Mouse (Mus musculus) midbrain, embryonic 12.5 days (tissue): Measurements from ENCODE around the gene Traip. TPM values are rescaled to one million over a fixed set of nuclear protein-coding genes. Genes with fewer than 3 reads are reported as not detected.

Experiments
- ATAC-seq: fragments of 200-750 bp; cut with Nextera tagmentation; 2 replicates; pipeline ENCODE4 v1.8.0; 2017; ENCODE audit warnings: low read depth, moderate TSS enrichment, moderate library complexity; ENCODE audit not compliant: low FRiP score
- H3K27ac ChIP-seq: fragments of 300-500 bp; sonication (generic); replicated peaks from 2 replicates; pipeline ENCODE4 v1.5.1; 2016; ENCODE audit warnings: mild to moderate bottlenecking
- H3K27me3 ChIP-seq: fragments of 300-500 bp; sonication (generic); 2 replicates; pipeline ENCODE4 v1.6.1; 2016; ENCODE audit warnings: mild to moderate bottlenecking
- H3K36me3 ChIP-seq: fragments of 300-500 bp; sonication (generic); 2 replicates; pipeline ENCODE4 v1.6.1; 2016
- H3K4me1 ChIP-seq: fragments of 300-500 bp; sonication (generic); 2 replicates; pipeline ENCODE4 v1.6.1; 2016
- H3K4me2 ChIP-seq: fragments of 300-500 bp; sonication (generic); replicated peaks from 2 replicates; pipeline ENCODE4 v1.6.1; 2016; ENCODE audit warnings: mild to moderate bottlenecking, moderate library complexity
- H3K4me3 ChIP-seq: fragments of 300-500 bp; sonication (generic); 2 replicates; pipeline ENCODE4 v1.5.1; 2016; ENCODE audit warnings: mild to moderate bottlenecking
- H3K9ac ChIP-seq: fragments of 300-500 bp; sonication (generic); replicated peaks from 2 replicates; pipeline ENCODE4 v1.6.1; 2016; ENCODE audit warnings: mild to moderate bottlenecking, moderate library complexity
- H3K9me3 ChIP-seq: fragments of 300-500 bp; sonication (generic); 2 replicates; pipeline ENCODE4 v1.6.1; 2016; ENCODE audit warnings: mild to moderate bottlenecking
- WGBS: fragments of 180-500 bp; shearing (Covaris S2); methylation state at CpG from one replicate; pipeline ENCODE4 v1.1.7; 2016; 5-methylcytosine and 5-hydroxymethylcytosine counted together
- polyA plus RNA-seq: library from polyadenylated mRNA; unstranded; fragments of >200 nt; fragmentation: Nextera tagmentation; extraction: Ambion mirVana; gene quantifications from 2 replicates; pipeline ENCODE4 v1.2.1, GENCODE M21; 2016

Gene Traip
- polyA plus RNA-seq, 1 experiment from 2014 or later, result 23.3 TPM

DNA sequence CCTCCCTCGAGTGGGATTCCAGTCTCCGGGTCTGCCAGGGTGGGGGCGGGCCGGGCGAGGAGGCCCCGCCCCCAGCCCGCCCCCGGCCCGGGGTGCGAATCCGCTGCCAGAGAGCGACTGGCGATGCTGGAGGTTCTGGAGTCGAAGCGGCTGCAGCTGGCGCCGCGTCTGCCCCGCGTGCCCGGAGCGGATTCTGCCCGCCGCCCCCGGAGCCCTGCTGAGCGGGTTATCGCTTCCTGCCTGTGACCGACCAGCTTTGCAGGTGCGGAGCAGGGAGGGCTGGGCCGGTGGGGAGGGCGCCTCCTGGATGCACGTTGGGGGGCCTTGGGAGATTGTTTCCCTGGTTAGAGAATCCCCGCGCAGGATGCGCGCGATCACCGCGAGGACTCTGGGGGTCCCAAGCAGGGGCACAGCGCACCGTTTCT is 14.1 kb upstream of the Traip start:
- Histone ChIP-seq H3K9ac (peak overlapping the region; percentile 63), H3K36me3 (no peaks in the 10 kb centered on the region), H3K27ac (no peak overlapping the region), H3K4me1 (peaks cover 26% of the 10 kb centered on the region), H3K4me3 (peak overlapping the region; percentile 50), H3K4me2 (peak overlapping the region; percentile 72), H3K9me3 (no peaks in the 10 kb centered on the region), H3K27me3 (peaks cover 33% of the 10 kb centered on the region)
- ATAC-seq, result peak; percentile 54
- 1% methylated on average over 30 of the region's 41 CpGs for WGBS

DNA sequence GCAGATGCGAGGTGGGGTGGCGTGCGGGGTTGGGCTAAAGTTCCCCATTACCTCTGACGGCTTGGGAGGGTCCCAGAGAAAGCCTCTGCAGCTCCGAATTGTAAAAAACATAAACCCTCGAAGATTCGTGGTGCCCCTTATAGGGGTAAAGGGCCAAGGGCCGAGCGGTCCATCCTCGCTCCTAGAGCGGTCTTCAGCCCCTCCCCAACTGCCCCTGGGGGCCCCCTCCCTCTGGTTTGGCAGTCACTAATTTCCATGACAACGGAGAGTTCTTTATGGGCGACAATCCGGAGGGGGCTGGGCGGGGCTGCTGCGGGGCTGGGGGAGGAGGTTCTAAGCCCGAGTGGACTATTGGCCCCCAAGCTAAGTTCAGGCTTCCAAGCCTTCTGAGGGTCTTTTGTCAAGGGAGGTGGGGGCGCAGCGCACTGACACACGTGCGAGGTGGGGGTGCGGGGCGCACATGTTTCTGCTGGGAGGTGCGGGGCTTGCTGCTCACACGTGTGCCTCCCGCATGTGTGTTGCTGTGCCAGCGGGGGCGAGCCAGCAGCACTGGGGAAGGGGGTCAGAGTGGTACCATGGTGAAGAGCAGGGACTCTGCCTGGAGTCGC is 13.6 kb upstream of the Traip start:
- peak overlapping the region; percentile 63 for H3K9ac ChIP-seq
- H3K4me1 ChIP-seq, result peaks cover 26% of the 10 kb centered on the region
- WGBS, result under 1% methylated on average over 29 of the region's 29 CpGs
- H3K27me3 ChIP-seq, result peaks cover 33% of the 10 kb centered on the region
- H3K4me3 ChIP-seq, result peak overlapping the region; percentile 50
- no peaks in the 10 kb centered on the region for H3K9me3 ChIP-seq
- no peak overlapping the region for H3K27ac ChIP-seq
- peak overlapping the region; percentile 72 for H3K4me2 ChIP-seq
- ATAC-seq, result peak; percentile 83
- no peaks in the 10 kb centered on the region for H3K36me3 ChIP-seq

DNA sequence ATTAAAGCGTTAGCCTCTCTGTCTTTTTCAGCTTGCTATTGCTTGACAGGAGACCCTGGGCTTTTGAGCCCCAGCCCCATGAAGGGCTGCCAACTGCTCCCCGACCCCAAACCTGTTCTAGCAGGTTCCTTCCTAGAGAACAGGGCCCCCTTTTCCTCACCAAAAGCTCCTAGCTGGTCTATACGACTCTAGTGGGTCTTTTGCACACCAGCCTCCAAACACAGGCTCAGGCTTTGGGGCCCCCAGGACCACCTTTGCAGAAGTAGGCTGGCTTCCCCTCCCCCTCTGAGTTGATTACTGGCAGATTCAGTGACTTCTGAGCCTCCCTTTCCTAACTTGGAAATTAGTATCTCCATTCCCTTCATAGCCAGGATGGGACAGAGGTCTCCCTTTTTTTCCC is 13.1 kb upstream of the Traip start:
- Histone ChIP-seq H3K4me1 (peaks cover 26% of the 10 kb centered on the region), H3K36me3 (no peaks in the 10 kb centered on the region), H3K27ac (no peak overlapping the region), H3K9me3 (no peaks in the 10 kb centered on the region), H3K27me3 (peaks cover 33% of the 10 kb centered on the region), H3K9ac (peak overlapping the region; percentile 63; the same call in 1 of the 2 replicates), H3K4me2 (peak overlapping the region; percentile 72), H3K4me3 (peak overlapping the region; percentile 50)
- 0 out of 2 replicates have a peak, but pooled peaks have one; percentile 21 for ATAC-seq
- 5% methylated on average over 3 of the region's 3 CpGs for WGBS

DNA sequence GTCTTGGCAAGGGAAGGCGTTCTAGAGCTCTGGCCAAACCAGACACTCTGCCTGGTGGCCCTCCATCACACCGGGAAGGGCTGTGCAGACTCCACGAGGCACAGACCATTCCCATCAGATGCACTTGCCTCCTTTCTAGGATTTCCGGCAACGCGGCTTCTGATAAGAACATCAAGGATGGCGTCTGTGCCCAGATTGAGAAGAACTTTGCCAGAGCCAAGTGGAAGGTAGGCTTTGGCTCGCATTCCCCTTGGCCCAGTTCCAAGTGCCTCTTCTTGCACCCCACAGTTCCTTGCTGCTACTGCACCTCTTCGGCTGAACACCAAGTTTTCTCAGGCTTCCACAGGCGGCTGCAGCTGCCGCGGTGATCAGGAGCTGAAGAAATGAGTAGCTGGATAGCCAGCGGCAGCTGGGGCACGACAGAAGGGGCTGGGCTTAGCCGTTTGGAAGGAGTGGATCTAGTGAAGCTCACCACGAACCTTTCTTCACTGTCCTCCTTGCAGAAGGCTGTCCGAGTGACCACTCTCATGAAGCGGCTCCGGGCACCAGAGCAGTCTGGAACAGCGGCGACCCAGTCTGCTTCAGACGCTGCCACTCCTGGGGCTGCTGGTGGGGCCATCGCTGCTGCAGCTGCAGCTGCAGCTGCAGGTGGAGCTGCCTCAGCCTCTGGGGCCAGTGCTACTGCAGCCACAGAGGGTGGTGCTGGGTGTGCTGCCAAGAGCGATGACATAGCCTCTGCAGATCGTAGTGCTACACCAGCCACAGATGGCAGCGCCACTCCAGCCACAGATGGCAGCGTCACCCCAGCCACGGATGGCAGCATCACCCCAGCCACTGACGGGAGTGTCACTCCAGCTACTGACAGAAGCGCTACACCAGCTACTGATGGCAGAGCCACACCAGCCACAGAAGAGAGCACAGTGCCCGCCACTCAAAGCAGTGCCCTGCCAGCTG is 2.4 kb upstream of the Traip start:
- Histone ChIP-seq H3K27ac (no peak overlapping the region), H3K9me3 (no peaks in the 10 kb centered on the region), H3K36me3 (peaks cover 6% of the 10 kb centered on the region; the same call in 1 of the 2 replicates), H3K4me2 (no peak overlapping the region), H3K4me3 (no peak overlapping the region), H3K27me3 (no peaks in the 10 kb centered on the region), H3K4me1 (peaks cover 15% of the 10 kb centered on the region), H3K9ac (no peak overlapping the region)
- ATAC-seq, result no peak
- WGBS, result 91% methylated on average over 31 of the region's 31 CpGs

DNA sequence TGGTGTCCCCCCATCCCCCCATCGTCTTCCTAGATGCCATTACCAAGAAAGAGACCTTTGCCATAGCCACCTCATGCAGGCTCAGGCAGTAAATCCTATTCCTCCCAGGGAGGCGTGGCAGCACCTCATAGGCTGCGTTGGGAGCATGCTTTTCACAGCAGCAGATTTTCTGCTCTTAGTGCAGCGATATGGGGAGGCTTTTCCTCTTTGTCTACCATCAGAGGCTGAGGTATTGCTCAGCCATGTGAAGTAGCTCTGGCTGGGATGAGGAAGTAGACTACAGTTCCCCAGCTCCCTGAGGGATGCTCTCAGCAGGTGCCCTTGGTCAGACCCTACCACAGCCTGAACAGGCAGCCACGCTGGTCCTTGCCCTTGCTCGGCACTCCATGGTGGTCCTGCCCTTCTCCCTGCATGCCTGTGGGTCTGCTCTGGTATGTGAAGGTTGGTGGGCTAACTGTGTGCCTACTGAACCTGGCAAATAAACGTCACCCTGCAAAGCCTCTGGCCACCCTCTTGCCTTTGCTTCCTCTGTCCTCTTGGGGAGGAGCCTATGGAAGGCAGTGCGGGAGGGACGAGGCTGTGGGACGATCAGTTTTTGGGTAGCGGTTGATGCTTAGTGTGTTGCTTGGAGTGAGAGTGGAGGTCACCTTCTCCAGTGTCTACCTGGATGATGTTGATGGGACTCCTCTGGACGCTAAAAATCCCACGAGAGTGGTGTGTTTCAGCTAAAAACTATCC is 583 bp upstream of the Traip start:
- no peaks in the 10 kb centered on the region for H3K9me3 ChIP-seq
- H3K27me3 ChIP-seq, result no peaks in the 10 kb centered on the region
- H3K4me3 ChIP-seq, result no peak overlapping the region
- H3K9ac ChIP-seq, result no peak overlapping the region
- ATAC-seq, result no peak
- no peak overlapping the region for H3K4me2 ChIP-seq
- H3K27ac ChIP-seq, result no peak overlapping the region
- H3K36me3 ChIP-seq, result peaks cover 6% of the 10 kb centered on the region; the same call in 1 of the 2 replicates
- H3K4me1 ChIP-seq, result peaks cover 15% of the 10 kb centered on the region
- WGBS, result 81% methylated on average over 13 of the region's 13 CpGs

DNA sequence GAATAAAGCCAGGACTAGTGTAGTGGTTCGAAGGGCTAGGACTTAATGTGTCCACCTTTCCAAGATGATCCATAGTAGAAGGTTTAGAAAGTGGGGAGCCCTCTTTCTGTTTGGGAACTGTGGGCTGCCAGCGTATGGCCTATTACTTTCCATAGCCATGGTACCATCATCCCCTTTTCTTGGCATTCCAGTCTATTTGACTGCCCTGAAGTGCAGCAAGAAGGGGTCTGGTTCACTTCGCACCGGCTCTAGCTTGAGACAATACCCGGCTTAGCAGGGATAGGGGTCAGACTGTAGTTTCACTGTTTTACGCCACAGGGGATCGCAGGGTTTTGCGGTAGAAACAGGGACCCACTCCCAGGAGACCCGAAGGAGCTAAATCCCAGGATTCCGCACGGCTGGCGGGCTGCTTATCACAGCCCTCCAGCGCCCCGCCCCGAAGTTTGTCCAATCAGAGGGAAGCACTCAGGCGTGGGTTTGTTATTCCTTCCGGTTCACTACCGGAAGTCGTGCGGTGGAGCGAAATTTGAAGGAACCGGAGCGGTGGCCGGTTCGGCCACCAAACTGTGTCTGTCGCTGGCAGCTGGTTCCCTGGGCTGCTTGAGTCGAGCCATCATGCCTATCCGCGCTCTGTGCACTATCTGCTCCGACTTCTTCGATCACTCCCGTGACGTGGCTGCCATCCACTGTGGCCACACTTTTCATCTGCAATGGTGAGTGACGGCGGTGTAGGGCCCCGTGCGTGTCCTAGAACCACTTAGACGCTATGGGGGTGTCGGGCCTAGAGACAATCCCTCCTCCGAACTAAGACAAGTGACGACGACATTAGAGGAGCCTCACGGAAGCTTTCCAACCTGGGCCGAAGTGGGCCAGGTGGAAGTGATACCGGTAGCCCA is 772 bp downstream of the Traip start:
- Histone ChIP-seq H3K27ac (peak overlapping the region; percentile 86), H3K27me3 (no peaks in the 10 kb centered on the region), H3K4me1 (peaks cover 15% of the 10 kb centered on the region), H3K9me3 (no peaks in the 10 kb centered on the region), H3K4me3 (peak overlapping the region; percentile 70), H3K9ac (peak overlapping the region; percentile 64), H3K36me3 (peaks cover 6% of the 10 kb centered on the region; the same call in 1 of the 2 replicates), H3K4me2 (peak overlapping the region; percentile 88)
- WGBS, result 16% methylated on average over 45 of the region's 45 CpGs
- ATAC-seq, result peak; percentile 95

DNA sequence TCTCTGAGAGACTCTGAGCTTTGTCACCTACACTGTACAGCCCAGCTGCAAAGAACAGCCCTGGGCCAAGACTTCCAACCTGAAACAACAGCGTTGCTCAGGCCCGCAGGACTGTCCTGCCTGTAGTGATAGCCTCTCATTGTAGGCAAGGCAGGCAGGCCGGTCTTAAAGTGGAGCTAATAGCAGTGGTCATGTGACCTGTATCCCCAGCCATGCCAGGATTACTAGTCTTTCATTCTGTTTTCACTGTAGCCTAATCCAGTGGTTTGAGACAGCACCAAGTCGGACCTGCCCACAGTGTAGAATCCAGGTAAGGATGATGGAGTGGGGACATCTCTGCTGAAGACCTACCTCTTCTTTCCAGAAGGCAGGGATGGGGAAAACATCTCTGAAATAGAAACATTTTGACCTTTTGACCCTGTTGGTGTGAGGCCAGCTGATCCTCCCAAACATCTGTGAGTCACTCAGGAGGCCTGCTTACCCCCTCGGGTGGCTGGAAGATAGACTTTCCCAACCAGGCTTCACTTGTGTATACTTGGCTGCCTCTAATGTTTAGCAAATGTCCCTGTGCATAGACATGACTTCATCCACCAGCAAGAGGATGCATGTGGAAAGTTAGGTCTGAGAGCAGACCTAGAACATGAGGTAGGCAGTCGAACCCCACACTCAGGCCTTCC is 5.8 kb downstream of the Traip start:
- H3K4me2 ChIP-seq, result no peak overlapping the region
- H3K9me3 ChIP-seq, result no peaks in the 10 kb centered on the region
- no peaks in the 10 kb centered on the region for H3K27me3 ChIP-seq
- peaks cover 35% of the 10 kb centered on the region for H3K36me3 ChIP-seq
- no peak overlapping the region for H3K4me3 ChIP-seq
- ATAC-seq, result no peak
- no peak overlapping the region for H3K9ac ChIP-seq
- WGBS, result 82% methylated on average over 6 of the region's 6 CpGs
- H3K4me1 ChIP-seq, result peaks cover 11% of the 10 kb centered on the region
- H3K27ac ChIP-seq, result no peak overlapping the region

DNA sequence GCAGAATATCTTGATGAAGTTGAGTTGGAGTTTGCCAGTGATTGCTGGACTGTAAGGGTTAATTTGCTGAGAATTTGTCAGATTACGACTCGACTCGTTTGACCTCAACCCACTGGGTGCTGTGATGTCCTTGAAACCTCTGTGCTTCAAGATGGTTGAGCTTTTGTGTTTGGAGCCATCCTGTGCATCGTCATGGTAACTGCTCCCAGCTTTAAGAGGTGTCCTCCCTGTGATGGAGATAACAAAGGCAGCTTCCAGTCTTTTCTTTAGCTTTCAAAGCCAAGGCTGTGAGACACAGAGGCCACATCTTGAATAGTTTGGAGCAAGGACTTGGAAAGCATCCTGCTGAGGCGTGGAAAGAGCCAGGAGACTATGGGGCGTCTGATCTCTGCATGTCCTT is 7.2 kb downstream of the Traip start:
- 22% methylated on average over 6 of the region's 6 CpGs for WGBS
- Histone ChIP-seq H3K36me3 (peaks cover 44% of the 10 kb centered on the region), H3K4me2 (no peak overlapping the region), H3K9me3 (no peaks in the 10 kb centered on the region), H3K9ac (no peak overlapping the region), H3K4me1 (peaks cover 10% of the 10 kb centered on the region), H3K4me3 (no peak overlapping the region), H3K27me3 (no peaks in the 10 kb centered on the region), H3K27ac (no peak overlapping the region)
- no peak for ATAC-seq

DNA sequence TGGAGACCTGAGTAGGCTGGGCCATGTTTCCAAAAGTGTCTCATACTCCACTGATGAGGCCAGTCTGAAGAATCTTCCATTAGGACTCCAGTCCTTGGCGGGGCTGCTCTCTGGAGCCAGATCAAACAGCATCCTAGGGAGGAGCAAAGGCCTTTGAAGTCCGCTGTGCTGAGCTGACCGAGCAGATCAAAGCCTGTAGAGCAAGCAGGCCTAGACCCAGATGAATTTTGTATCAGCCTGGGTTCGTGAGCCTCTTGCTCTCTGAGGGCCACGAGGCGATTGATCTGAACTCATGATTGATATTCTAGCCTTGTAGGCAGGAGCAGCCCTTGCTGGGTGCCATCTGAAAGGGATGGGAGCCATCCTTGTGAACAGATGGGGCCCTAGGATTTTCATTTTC is 10.0 kb downstream of the Traip start:
- Histone ChIP-seq H3K4me1 (peaks cover 10% of the 10 kb centered on the region), H3K9me3 (no peaks in the 10 kb centered on the region), H3K36me3 (peaks cover 47% of the 10 kb centered on the region), H3K4me2 (no peak overlapping the region), H3K27ac (no peak overlapping the region; the same call in 1 of the 2 replicates), H3K4me3 (no peak overlapping the region), H3K9ac (no peak overlapping the region), H3K27me3 (no peaks in the 10 kb centered on the region)
- no peak for ATAC-seq
- WGBS, result 70% methylated on average over 6 of the region's 6 CpGs

DNA sequence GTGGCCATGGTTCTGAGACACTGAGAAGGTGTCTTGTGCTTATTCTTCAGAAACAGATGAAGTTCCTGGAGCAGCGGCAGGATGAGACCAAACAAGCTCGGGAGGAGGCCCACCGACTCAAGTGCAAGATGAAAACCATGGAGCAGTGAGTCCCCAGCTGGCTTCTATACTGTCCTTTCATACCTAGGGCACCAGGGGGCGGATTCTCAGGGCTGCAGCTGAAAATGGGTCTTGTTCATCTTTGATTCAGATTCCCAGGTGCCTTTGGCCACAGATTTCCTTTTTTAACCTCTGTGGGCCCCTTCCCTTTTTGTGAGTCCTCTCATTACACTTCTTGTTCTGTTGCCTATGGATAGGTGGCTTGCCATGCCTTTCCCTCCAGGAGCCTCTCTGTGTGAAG is 11.0 kb downstream of the Traip start:
- Histone ChIP-seq H3K27me3 (no peaks in the 10 kb centered on the region), H3K4me1 (peaks cover 10% of the 10 kb centered on the region), H3K9me3 (no peaks in the 10 kb centered on the region), H3K36me3 (peaks cover 53% of the 10 kb centered on the region), H3K27ac (peak overlapping the region; percentile 65), H3K9ac (no peak overlapping the region), H3K4me2 (no peak overlapping the region), H3K4me3 (no peak overlapping the region)
- WGBS, result 80% methylated on average over 4 of the region's 4 CpGs
- ATAC-seq, result no peak
